Mouse (Mus musculus) heart, embryonic 12.5 days (tissue): Measurements from ENCODE around the gene Plg. TPM values are rescaled to one million over a fixed set of nuclear protein-coding genes. Genes with fewer than 3 reads are reported as not detected.
A peak's percentile ranks its signal among the peaks of the same experiment; 100 is the strongest.

Experiments
- ATAC-seq: fragments of 200-750 bp; cut with Nextera tagmentation; 2 replicates; pipeline ENCODE4 v1.8.0; 2017; ENCODE audit warnings: moderate TSS enrichment, moderate library complexity; ENCODE audit not compliant: insufficient number of reproducible peaks, low FRiP score
- H3K27ac ChIP-seq: fragments of 300-500 bp; sonication (generic); 2 replicates; pipeline ENCODE4 v1.5.1; 2016; ENCODE audit warnings: mild to moderate bottlenecking, moderate library complexity; ENCODE audit not compliant: poor library complexity, severe bottlenecking
- H3K27me3 ChIP-seq: fragments of 300-500 bp; sonication (generic); replicated peaks from 2 replicates; pipeline ENCODE4 v1.6.1; 2016; ENCODE audit warnings: mild to moderate bottlenecking, moderate library complexity
- H3K36me3 ChIP-seq: fragments of 300-500 bp; sonication (generic); 2 replicates; pipeline ENCODE4 v1.6.1; 2016; ENCODE audit warnings: mild to moderate bottlenecking, moderate library complexity
- H3K4me1 ChIP-seq: fragments of 300-500 bp; sonication (generic); replicated peaks from 2 replicates; pipeline ENCODE4 v1.6.1; 2016; ENCODE audit warnings: mild to moderate bottlenecking
- H3K4me2 ChIP-seq: fragments of 300-500 bp; sonication (generic); 2 replicates; pipeline ENCODE4 v1.6.1; 2016; ENCODE audit warnings: mild to moderate bottlenecking, moderate library complexity
- H3K4me3 ChIP-seq: fragments of 300-500 bp; sonication (generic); 2 replicates; pipeline ENCODE4 v1.5.1; 2016; ENCODE audit warnings: mild to moderate bottlenecking
- H3K9ac ChIP-seq: fragments of 300-500 bp; sonication (generic); 2 replicates; pipeline ENCODE4 v1.6.1; 2016; ENCODE audit warnings: mild to moderate bottlenecking, moderate library complexity
- H3K9me3 ChIP-seq: fragments of 300-500 bp; sonication (generic); replicated peaks from 2 replicates; pipeline ENCODE4 v1.6.1; 2016; ENCODE audit warnings: mild to moderate bottlenecking, moderate library complexity
- WGBS: fragments of 180-500 bp; shearing (Covaris S2); methylation state at CpG from one replicate; pipeline ENCODE4 v1.1.7; 2016; 5-methylcytosine and 5-hydroxymethylcytosine counted together
- polyA plus RNA-seq: library from polyadenylated mRNA; unstranded; fragments of >200 nt; fragmentation: Nextera tagmentation; extraction: Ambion mirVana; gene quantifications from 2 replicates; pipeline ENCODE4 v1.2.1, GENCODE M21; 2016

Gene Plg
- polyA plus RNA-seq, 1 experiment from 2014 or later = 2.2 TPM

DNA sequence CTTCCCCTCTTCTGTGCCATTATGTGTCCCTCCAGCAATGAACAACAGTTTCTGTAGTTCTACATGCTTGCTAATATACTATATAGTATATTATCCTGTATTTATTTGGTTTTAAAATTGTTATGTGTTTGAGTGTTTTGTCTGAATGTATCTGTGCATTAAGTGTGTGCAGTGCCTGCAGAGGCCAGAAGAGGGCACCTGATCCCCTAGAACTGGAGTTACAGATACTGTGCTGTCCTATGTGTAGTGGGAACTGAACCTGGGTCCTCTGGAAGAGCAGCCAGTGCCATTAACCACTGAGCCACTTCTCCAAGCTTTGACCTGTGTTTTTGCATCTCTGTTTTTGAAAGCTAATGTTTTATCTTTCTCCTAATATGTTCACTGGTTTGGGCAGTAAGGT, 82.8 kb downstream of the Plg start:
- Histone ChIP-seq H3K4me1 (no peaks in the 10 kb centered on the region), H3K9me3 (0 out of 2 replicates have a peak, but pooled peaks cover 2% of the 10 kb centered on the region), H3K4me2 (no peak overlapping the region), H3K9ac (no peak overlapping the region), H3K36me3 (no peaks in the 10 kb centered on the region), H3K4me3 (no peak overlapping the region), H3K27me3 (no peaks in the 10 kb centered on the region), H3K27ac (no peak overlapping the region)
- ATAC-seq = no peak

DNA sequence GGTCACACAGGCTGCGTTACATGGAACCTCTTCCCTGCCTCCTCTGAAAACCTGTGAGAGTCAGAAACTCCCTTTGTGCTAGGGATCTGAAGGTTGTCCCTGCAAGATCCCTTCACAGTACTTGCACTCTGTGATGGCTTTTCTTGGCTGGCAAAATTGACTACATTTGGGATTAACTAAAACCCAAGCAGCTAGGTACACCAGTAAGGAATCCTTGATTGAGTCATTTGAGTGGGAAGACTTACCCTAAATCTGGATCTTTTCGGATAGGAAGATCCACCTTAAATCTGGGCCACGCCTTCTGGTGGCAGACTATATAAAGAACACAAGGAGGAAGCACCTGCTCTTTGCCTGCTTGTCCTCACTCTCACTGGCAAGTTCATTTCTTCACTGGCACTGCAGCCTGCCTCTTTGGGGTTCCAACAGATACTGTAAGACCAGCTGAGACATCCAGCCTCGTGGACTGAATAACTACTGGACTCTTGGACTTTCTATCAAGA, 88.1 kb downstream of the Plg start:
- no peaks in the 10 kb centered on the region for H3K9me3 ChIP-seq
- ATAC-seq = no peak
- no peaks in the 10 kb centered on the region; the same call in 1 of the 2 replicates for H3K27me3 ChIP-seq
- WGBS = 62% methylated on average over 4 of the region's 4 CpGs
- H3K4me3 ChIP-seq = no peak overlapping the region
- H3K4me2 ChIP-seq = no peak overlapping the region
- H3K36me3 ChIP-seq = no peaks in the 10 kb centered on the region
- no peak overlapping the region for H3K27ac ChIP-seq
- H3K9ac ChIP-seq = no peak overlapping the region
- peaks cover 9% of the 10 kb centered on the region for H3K4me1 ChIP-seq

DNA sequence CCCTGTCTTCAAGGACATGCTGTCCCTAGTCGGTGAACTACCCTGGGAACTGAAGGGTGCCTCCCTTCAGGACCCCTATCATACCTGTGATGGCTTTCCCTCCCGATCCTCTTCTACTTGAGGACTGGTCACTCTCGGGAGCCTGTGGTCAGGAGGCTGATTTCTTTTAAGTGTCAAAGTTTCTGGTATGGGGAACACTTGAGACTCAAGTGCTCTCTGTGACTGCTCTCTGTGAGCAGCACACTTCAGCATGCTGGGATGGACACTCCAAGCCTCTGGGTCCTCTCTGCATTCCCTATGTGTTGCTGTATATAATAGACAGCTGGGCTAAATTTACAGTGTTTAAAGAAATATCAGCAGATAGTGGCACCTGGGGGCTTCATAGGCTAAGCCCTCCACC, 89.2 kb downstream of the Plg start:
- Histone ChIP-seq H3K27ac (no peak overlapping the region), H3K4me3 (no peak overlapping the region), H3K36me3 (no peaks in the 10 kb centered on the region), H3K9ac (no peak overlapping the region), H3K27me3 (no peaks in the 10 kb centered on the region; the same call in 1 of the 2 replicates), H3K4me1 (peaks cover 9% of the 10 kb centered on the region), H3K9me3 (no peaks in the 10 kb centered on the region), H3K4me2 (no peak overlapping the region; the same call in 1 of the 2 replicates)
- 47% methylated on average over 3 of the region's 3 CpGs for WGBS
- 0 out of 2 replicates have a peak, but pooled peaks have one; percentile 36 for ATAC-seq

DNA sequence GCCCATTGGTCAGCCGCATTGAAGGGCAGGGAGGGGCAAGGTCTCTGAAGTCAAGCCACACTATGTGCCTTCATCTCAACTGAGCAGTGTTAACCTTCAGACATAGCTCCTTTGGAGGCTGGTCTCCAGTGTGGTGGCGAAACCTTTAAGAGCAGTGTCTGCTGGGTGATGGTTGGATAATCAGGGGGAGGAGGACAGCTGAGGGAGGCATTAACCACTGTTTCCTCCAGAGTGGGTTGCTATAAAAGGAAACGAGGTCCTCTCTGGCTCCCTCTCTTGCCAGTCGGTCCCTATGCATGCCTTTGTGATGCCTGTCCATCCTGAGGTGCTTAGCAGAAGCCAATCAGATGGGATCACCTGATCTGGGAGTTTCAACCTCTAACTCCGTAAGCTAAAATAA, 90.3 kb downstream of the Plg start:
- no peaks in the 10 kb centered on the region; the same call in 1 of the 2 replicates for H3K27me3 ChIP-seq
- 66% methylated on average over 5 of the region's 5 CpGs for WGBS
- no peak for ATAC-seq

More for the DNA sequence above, 90.3 kb downstream of the Plg start:
- Histone ChIP-seq H3K4me3 (no peak overlapping the region), H3K4me2 (no peak overlapping the region), H3K36me3 (no peaks in the 10 kb centered on the region), H3K9ac (no peak overlapping the region), H3K27ac (no peak overlapping the region), H3K4me1 (peaks cover 9% of the 10 kb centered on the region), H3K9me3 (no peaks in the 10 kb centered on the region)

Other genes with a start within 250 kb of the Plg start
- 42.9 and 47.4 TPM in 2 replicates for gene Map3k4, start 59.8 kb upstream of the Plg start, polyA plus RNA-seq
- gene Slc22a3, start 129.1 kb downstream of the Plg start, polyA plus RNA-seq = 0.22 and 0.27 TPM in 2 replicates
- not detected in 2 replicates for gene Slc22a2, start 205.5 kb downstream of the Plg start, polyA plus RNA-seq